Mouse (Mus musculus) kidney, embryonic 15.5 days (tissue): ENCODE results near the gene Syt16. TPM values are rescaled to one million over a fixed set of nuclear protein-coding genes. Genes with fewer than 3 reads are reported as not detected.

Source experiments
- ATAC-seq: fragments of 200-750 bp; cut with Nextera tagmentation; replicated peaks from 2 replicates; pipeline ENCODE4 v1.8.0; 2017; ENCODE audit warnings: moderate TSS enrichment; ENCODE audit not compliant: low FRiP score
- H3K27ac ChIP-seq: fragments of 300-500 bp; sonication (generic); 2 replicates; pipeline ENCODE4 v1.5.1; 2015; ENCODE audit warnings: mild to moderate bottlenecking, inconsistent platforms
- H3K27me3 ChIP-seq: fragments of 300-500 bp; sonication (generic); 2 replicates; pipeline ENCODE4 v1.6.1; 2015; ENCODE audit warnings: inconsistent platforms
- H3K36me3 ChIP-seq: fragments of 300-500 bp; sonication (generic); 2 replicates; pipeline ENCODE4 v1.6.1; 2015; ENCODE audit warnings: inconsistent platforms
- H3K4me1 ChIP-seq: fragments of 300-500 bp; sonication (generic); 2 replicates; pipeline ENCODE4 v1.6.1; 2015; ENCODE audit warnings: inconsistent platforms
- H3K4me2 ChIP-seq: fragments of 300-500 bp; sonication (generic); 2 replicates; pipeline ENCODE4 v1.6.1; 2015; ENCODE audit warnings: moderate library complexity, mild to moderate bottlenecking, inconsistent platforms
- H3K4me3 ChIP-seq: fragments of 300-500 bp; sonication (generic); replicated peaks from 2 replicates; pipeline ENCODE4 v1.5.1; 2015; ENCODE audit warnings: mild to moderate bottlenecking, inconsistent platforms
- H3K9ac ChIP-seq: fragments of 300-500 bp; sonication (generic); 2 replicates; pipeline ENCODE4 v1.6.1; 2015; ENCODE audit warnings: mild to moderate bottlenecking, inconsistent platforms
- H3K9me3 ChIP-seq: fragments of 300-500 bp; sonication (generic); replicated peaks from 2 replicates; pipeline ENCODE4 v1.6.1; 2016; ENCODE audit warnings: inconsistent platforms
- WGBS: fragments of 180-500 bp; shearing (Covaris S2); methylation state at CpG from one replicate; pipeline ENCODE4 v1.1.7; 2015; ENCODE audit warnings: mixed read lengths; 5-methylcytosine and 5-hydroxymethylcytosine counted together
- polyA plus RNA-seq: library from polyadenylated mRNA; unstranded; fragments of >200 nt; fragmentation: Nextera tagmentation; extraction: Ambion mirVana; gene quantifications from 2 replicates; pipeline ENCODE4 v1.2.1, GENCODE M21; 2015

Gene Syt16
- polyA plus RNA-seq, 1 experiment from 2014 or later: 0.84 TPM

DNA sequence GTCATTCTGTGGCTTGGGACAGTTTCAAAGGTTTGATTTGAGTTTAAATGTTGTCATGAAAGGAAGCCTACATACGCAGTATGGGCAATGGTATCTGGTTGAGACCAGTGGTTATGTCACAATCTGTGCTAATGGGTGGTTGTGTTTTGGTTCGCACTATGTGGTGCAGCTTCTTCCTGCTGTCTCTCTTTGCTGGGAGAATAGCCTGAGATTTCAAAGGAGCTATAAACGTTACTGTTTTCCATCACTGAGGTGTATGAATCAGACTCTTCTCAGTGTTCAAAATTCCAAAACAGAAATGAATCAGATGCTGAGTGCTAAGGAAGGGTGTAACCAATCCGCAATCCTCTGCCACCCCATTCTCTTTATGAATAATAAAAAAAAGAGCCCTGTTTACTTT is 269.6 kb downstream of the Syt16 start:
- no peak overlapping the region for H3K4me2 ChIP-seq
- H3K27ac ChIP-seq: no peak overlapping the region
- no peak overlapping the region for H3K4me3 ChIP-seq
- H3K9ac ChIP-seq: no peak overlapping the region
- ATAC-seq: no peak
- H3K36me3 ChIP-seq: no peaks in the 10 kb centered on the region
- no peaks in the 10 kb centered on the region for H3K4me1 ChIP-seq
- no peaks in the 10 kb centered on the region for H3K9me3 ChIP-seq
- H3K27me3 ChIP-seq: no peaks in the 10 kb centered on the region
- WGBS: 90% methylated on average over 4 of the region's 4 CpGs

DNA sequence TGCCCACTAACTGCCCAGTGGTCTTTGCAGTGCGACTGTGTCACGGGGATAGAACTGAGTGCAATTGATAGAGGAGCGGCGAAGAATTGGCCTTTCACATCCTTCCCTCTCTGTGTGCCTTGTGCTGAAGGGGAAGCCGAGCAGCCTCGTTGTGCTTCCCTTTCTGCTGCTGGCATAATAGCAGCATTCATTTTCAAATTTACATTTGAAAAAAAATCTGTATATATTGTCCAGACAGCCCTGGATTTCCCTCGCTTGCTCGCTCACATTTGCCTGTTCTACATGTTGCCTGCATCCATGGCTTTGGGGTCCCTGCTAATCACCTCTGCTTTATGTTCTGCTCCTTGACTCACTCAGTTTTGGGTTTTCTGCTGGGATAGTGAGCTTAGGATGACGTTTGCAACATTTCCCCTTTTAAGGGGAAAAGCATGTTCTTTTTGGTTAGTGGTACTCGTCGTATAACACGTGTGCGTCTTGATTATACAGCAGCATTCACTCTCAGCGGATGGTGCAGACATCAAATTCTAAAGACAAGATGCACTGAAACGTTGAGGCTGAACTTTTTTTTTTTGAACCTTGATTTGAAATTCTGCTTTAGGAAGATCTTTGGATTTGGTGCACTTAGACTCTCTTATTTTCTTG is 271.3 kb downstream of the Syt16 start:
- no peaks in the 10 kb centered on the region for H3K27me3 ChIP-seq
- no peaks in the 10 kb centered on the region for H3K36me3 ChIP-seq
- no peaks in the 10 kb centered on the region for H3K4me1 ChIP-seq
- WGBS: 88% methylated on average over 15 of the region's 15 CpGs
- H3K27ac ChIP-seq: no peak overlapping the region
- no peak overlapping the region for H3K9ac ChIP-seq
- no peaks in the 10 kb centered on the region for H3K9me3 ChIP-seq
- no peak overlapping the region for H3K4me3 ChIP-seq
- no peak for ATAC-seq
- no peak overlapping the region for H3K4me2 ChIP-seq

DNA sequence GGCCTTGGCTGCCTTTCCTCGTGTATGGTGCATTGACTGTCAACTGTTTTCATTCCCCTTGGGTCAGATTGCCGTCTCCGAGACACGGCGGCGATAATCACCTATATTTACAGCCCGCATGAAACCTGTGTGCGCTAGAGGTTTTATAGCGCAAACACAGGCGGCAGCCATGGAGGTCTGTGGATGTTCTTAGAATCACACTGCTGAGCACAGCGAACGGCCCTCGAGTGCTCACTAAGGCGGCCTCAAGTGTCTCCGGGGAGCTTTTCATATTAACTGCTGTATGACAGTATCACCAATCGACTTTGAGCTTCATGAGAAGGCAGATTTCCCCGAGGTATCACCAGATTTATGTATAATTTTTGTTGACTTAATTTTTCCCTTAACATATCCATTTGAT is 275.1 kb downstream of the Syt16 start:
- Histone ChIP-seq H3K4me3 (no peak overlapping the region), H3K9me3 (no peaks in the 10 kb centered on the region), H3K4me1 (no peaks in the 10 kb centered on the region), H3K27ac (no peak overlapping the region), H3K27me3 (no peaks in the 10 kb centered on the region), H3K36me3 (no peaks in the 10 kb centered on the region), H3K4me2 (no peak overlapping the region), H3K9ac (no peak overlapping the region)
- ATAC-seq: no peak
- WGBS: 88% methylated on average over 17 of the region's 17 CpGs

DNA sequence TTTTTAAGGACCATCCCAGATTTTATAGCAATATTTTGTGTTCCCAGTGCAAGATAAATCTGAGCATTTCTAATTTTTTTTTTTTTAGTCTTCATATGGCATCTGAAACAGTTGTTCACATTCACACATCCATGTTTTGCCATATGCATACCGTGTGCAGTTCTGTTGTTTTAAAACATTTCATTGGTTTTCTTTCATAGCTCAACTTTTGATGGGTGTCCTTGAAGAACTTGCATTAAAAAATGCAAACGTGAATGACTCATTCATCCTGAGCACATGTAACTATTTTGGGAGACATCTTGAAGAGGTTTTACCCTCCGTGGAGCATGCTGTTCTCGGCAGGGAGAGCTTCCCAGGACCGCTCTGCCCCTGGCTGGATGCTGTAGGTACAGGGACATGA is 279.8 kb downstream of the Syt16 start:
- no peaks in the 10 kb centered on the region for H3K4me1 ChIP-seq
- no peak overlapping the region for H3K4me2 ChIP-seq
- no peak overlapping the region for H3K4me3 ChIP-seq
- ATAC-seq: no peak
- H3K36me3 ChIP-seq: no peaks in the 10 kb centered on the region
- H3K9me3 ChIP-seq: no peaks in the 10 kb centered on the region
- H3K27me3 ChIP-seq: peaks cover 2% of the 10 kb centered on the region; the same call in 1 of the 2 replicates
- H3K27ac ChIP-seq: no peak overlapping the region
- WGBS: 87% methylated on average over 5 of the region's 5 CpGs
- no peak overlapping the region for H3K9ac ChIP-seq

DNA sequence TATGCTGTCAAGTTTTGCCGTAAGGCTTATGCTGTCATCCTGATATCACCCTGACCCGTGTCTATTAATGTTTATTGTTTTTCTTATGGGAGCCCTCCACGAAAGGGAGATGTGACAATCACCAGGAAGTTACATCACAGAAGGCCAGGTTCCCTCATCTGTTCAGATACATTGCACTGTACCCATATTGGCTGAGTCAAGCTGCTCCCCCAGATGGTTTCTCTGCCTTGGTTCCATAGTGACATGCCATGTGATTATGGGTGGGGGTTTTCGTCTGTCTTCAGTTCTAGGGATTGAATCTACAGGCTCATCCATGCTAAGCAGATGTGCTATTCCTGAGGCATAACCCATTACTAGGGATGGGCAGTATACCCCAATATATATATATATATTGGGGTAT is 283.9 kb downstream of the Syt16 start:
- 76% methylated on average over 4 of the region's 4 CpGs for WGBS
- no peak for ATAC-seq
- H3K9ac ChIP-seq: no peak overlapping the region

DNA sequence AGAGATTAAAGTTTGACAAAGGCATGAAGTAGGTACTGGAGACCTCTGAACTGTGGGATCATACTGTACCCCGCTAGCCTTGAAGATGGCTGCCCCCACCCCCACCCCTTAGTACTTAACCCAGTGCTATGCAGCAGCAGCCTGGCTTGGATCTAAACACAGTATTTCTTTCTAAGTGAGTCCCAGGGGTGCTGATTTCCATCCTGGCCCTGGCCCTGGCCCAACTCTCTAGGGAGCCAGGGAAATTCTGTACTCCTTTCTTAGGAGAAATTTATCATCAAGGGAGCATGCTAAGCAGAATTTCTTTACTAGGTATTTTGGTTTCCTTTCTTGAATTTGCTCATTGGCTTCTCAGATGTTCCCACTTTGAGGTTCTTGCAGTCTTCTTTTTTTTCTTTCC is 285.4 kb downstream of the Syt16 start:
- no peak overlapping the region for H3K27ac ChIP-seq
- H3K27me3 ChIP-seq: peaks cover 46% of the 10 kb centered on the region
- no peak for ATAC-seq
- H3K36me3 ChIP-seq: no peaks in the 10 kb centered on the region
- H3K9me3 ChIP-seq: no peaks in the 10 kb centered on the region
- peaks cover 13% of the 10 kb centered on the region for H3K4me1 ChIP-seq
- no peak overlapping the region for H3K4me2 ChIP-seq
- WGBS: 77% methylated on average over 1 of the region's 1 CpGs
- H3K9ac ChIP-seq: no peak overlapping the region
- no peak overlapping the region for H3K4me3 ChIP-seq

More for the DNA sequence above, 283.9 kb downstream of the Syt16 start:
- no peaks in the 10 kb centered on the region for H3K9me3 ChIP-seq
- no peak overlapping the region for H3K4me2 ChIP-seq
- no peak overlapping the region for H3K27ac ChIP-seq
- H3K27me3 ChIP-seq: peaks cover 39% of the 10 kb centered on the region
- peaks cover 13% of the 10 kb centered on the region for H3K4me1 ChIP-seq
- no peaks in the 10 kb centered on the region for H3K36me3 ChIP-seq
- no peak overlapping the region for H3K4me3 ChIP-seq

DNA sequence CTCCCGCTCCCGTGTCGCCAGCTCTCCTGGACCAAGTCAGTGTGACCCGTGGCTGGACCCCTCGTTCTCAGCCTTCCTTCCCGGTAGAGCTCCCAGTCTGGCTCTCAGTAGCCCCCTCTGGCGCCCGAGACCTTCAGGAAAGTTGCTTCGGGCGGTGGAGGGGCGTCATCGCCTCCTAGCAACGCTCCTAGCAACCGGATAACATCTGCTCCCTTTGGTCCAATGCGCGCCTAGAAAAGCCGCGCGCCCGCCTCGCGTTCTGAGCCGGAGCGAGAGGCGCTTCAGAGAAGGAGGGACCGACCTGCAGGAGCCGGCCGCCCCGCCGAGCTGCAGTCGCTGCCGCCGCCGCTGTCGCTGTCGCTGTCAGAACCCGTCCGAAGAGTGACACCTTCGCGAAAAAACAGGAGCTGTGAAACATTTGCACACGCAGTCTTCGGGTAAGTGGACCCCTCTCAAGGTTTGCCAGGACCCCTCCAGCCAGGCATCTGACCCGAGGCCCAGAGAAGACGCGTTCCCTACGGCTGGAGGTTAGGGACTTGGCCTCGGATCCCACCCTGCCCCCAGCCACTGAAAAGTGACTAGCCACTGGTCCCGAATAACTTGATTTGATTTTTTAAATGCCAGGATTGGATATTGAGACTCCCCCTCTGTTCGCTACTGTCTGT is 286.7 kb downstream of the Syt16 start:
- peaks cover 13% of the 10 kb centered on the region for H3K4me1 ChIP-seq
- 0 out of 2 replicates have a peak overlapping the region, but pooled peaks have one; percentile 17 for H3K9ac ChIP-seq
- under 1% methylated on average over 49 of the region's 49 CpGs for WGBS
- H3K36me3 ChIP-seq: no peaks in the 10 kb centered on the region
- peak overlapping the region; percentile 46 for H3K4me3 ChIP-seq
- ATAC-seq: peak; percentile 96
- H3K27ac ChIP-seq: no peak overlapping the region
- H3K4me2 ChIP-seq: peak overlapping the region; percentile 89
- no peaks in the 10 kb centered on the region for H3K9me3 ChIP-seq
- H3K27me3 ChIP-seq: peaks cover 48% of the 10 kb centered on the region

DNA sequence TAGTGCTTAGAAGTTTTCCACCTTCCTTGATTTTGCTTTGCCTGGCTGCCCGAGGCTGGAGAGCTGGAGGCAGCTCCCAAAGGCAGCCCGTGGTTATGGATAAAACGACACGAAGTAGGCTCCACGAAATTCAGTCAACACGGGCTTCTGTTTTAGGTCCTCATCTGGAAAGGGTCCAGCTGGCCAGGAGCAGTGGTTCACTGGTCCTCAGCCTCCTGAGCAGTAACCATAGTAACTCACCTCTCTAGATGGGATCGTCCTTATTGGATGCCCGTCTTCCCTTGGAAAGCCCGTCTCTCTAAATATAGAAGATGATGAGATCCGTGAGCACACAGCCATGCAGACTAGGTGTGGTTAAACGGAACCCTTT is 287.2 kb downstream of the Syt16 start:
- peaks cover 48% of the 10 kb centered on the region for H3K27me3 ChIP-seq
- peak overlapping the region; percentile 46 for H3K4me3 ChIP-seq
- ATAC-seq: no peak
- no peaks in the 10 kb centered on the region for H3K36me3 ChIP-seq
- 0 out of 2 replicates have a peak overlapping the region, but pooled peaks have one; percentile 17 for H3K9ac ChIP-seq
- H3K9me3 ChIP-seq: no peaks in the 10 kb centered on the region
- peaks cover 13% of the 10 kb centered on the region for H3K4me1 ChIP-seq
- H3K4me2 ChIP-seq: peak overlapping the region; percentile 89
- 5% methylated on average over 11 of the region's 11 CpGs for WGBS
- no peak overlapping the region for H3K27ac ChIP-seq

DNA sequence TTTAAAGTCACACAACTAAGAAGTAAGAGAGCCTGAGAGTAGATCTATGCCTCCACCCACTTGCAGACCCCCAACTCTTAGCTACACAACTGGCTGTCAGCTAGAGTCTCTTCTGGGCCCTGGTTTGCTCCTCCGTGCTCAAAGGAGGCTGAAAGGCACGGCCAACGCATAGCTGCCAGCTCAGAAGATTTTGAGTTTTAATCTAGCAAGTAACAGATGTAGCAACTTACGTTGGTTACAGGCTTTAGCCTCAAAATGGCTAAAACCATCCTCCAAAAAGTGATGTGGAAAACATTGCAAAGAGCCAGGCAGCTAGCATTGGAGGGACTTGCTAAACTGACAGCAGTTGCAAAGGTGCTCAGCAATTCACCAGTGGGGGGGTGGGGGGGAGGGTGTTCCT is 293.5 kb downstream of the Syt16 start:
- H3K36me3 ChIP-seq: no peaks in the 10 kb centered on the region
- no peaks in the 10 kb centered on the region for H3K9me3 ChIP-seq
- peaks cover 24% of the 10 kb centered on the region for H3K27me3 ChIP-seq
- WGBS: 85% methylated on average over 4 of the region's 4 CpGs
- H3K4me3 ChIP-seq: no peak overlapping the region
- no peak overlapping the region for H3K4me2 ChIP-seq
- no peak for ATAC-seq
- H3K4me1 ChIP-seq: no peaks in the 10 kb centered on the region
- H3K27ac ChIP-seq: no peak overlapping the region
- no peak overlapping the region for H3K9ac ChIP-seq

DNA sequence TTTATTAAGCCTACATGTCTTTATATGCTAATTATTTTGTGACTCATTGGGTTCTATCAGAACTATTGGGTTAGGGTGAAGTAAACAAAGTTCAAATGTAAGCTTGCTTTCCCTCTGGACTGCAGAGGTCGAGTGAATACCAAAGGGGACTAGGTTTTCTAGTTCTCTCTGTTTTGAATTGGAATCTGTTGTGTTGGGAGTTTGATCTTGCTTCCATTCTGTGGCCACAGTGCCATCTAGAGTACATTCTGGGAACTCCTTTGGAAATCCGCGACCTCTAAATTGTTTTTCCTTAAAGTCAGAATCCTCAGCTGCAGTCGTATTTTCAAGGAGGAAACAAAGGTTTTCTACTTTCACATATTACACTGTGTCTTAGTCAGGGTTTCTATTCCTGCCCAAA is 296.2 kb downstream of the Syt16 start:
- WGBS: 4% methylated on average over 4 of the region's 4 CpGs
- Histone ChIP-seq H3K36me3 (no peaks in the 10 kb centered on the region), H3K27me3 (peaks cover 12% of the 10 kb centered on the region; the same call in 1 of the 2 replicates), H3K4me1 (no peaks in the 10 kb centered on the region), H3K4me2 (no peak overlapping the region), H3K9me3 (no peaks in the 10 kb centered on the region), H3K27ac (no peak overlapping the region), H3K9ac (no peak overlapping the region), H3K4me3 (no peak overlapping the region)
- ATAC-seq: no peak

DNA sequence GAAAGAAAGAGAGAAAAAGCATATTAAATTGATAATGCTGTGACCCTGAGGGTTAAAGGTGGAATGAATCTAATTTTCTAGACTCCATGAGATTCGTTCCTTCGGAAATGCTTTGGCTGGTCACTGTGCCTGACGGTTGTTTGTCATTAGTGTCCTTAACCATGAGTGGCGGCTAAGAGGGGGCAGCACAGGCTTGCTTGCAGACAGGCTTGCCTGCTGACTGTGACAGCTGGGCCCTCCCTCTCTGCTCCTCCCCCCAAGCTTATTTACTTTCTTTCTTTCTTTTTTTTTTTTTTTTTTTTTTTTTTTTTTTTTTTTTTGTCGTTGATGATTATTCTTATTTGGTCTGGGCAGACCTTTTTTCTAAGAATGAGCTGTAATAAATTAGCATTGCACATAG is 298.9 kb downstream of the Syt16 start:
- no peak for ATAC-seq
- peaks cover 12% of the 10 kb centered on the region; the same call in 1 of the 2 replicates for H3K27me3 ChIP-seq
- H3K4me1 ChIP-seq: no peaks in the 10 kb centered on the region
- H3K4me3 ChIP-seq: no peak overlapping the region
- no peak overlapping the region for H3K4me2 ChIP-seq
- no peak overlapping the region for H3K27ac ChIP-seq
- H3K9me3 ChIP-seq: no peaks in the 10 kb centered on the region
- no peak overlapping the region for H3K9ac ChIP-seq
- H3K36me3 ChIP-seq: no peaks in the 10 kb centered on the region
- WGBS: 66% methylated on average over 5 of the region's 5 CpGs

DNA sequence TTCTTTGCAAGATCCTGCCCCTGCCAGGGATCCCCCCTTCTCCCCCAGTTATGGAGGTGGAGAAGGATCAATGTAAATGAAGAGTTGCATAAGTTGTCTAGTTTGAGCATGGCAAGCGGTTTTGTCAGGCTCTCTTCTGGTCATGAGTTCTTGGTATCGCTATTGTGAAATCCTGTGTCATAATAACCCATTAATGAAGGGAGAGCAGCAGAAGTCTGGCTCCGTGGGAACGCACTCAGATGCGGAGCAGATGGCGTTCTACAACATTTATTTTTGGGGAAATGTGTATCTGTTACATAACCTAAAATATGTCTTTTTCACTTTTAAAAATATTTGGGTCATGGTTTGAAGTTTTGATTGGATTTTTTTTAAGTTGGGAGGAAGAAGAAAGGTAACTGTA is 304.1 kb downstream of the Syt16 start:
- H3K4me2 ChIP-seq: no peak overlapping the region
- 64% methylated on average over 6 of the region's 6 CpGs for WGBS
- no peaks in the 10 kb centered on the region for H3K4me1 ChIP-seq
- H3K27ac ChIP-seq: no peak overlapping the region
- H3K9ac ChIP-seq: no peak overlapping the region
- H3K9me3 ChIP-seq: no peaks in the 10 kb centered on the region
- no peak for ATAC-seq
- no peaks in the 10 kb centered on the region for H3K36me3 ChIP-seq
- no peaks in the 10 kb centered on the region for H3K27me3 ChIP-seq
- H3K4me3 ChIP-seq: no peak overlapping the region
